Mouse (Mus musculus): ENCODE measurements around the gene Ets1.

The Ets1 gene

GRCm38 (mm10) chr9:32761326-32761725, 125.3 kb downstream of the Ets1 start:
- DNase-seq (ENCODE audit: low spot score in 2 of 2): no peak

GRCm38 (mm10) chr9:32764374-32764773, 128.4 kb downstream of the Ets1 start:
- no peak for DNase-seq (ENCODE audit: low spot score in 2 of 2)

GRCm38 (mm10) chr9:32765123-32765522, 129.1 kb downstream of the Ets1 start:
- no peak for DNase-seq (ENCODE audit: low spot score in 2 of 2)

- DNase-seq (ENCODE audit: low spot score in 2 of 2): no peak
Measured at GRCm38 (mm10) chr9:32778866-32779265, 142.8 kb downstream of the Ets1 start.

- no peak for DNase-seq (ENCODE audit: low spot score in 2 of 2)
Measured at GRCm38 (mm10) chr9:32782391-32783092, 146.5 kb downstream of the Ets1 start.

- DNase-seq (ENCODE audit: low spot score in 2 of 2): no peak
Measured at GRCm38 (mm10) chr9:32787091-32787490, 151.1 kb downstream of the Ets1 start.

GRCm38 (mm10) chr9:32787615-32788014, 151.6 kb downstream of the Ets1 start:
- no peak for DNase-seq (ENCODE audit: low spot score in 2 of 2)

GRCm38 (mm10) chr9:32789306-32789705, 153.3 kb downstream of the Ets1 start:
- no peak for DNase-seq (ENCODE audit: low spot score in 2 of 2)

- DNase-seq (ENCODE audit: low spot score in 2 of 2): no peak
Measured at GRCm38 (mm10) chr9:32791699-32792098, 155.7 kb downstream of the Ets1 start.

GRCm38 (mm10) chr9:32798171-32798570, 162.2 kb downstream of the Ets1 start:
- DNase-seq (ENCODE audit: low spot score in 2 of 2): no peak

- DNase-seq (ENCODE audit: low spot score in 2 of 2): no peak
Measured at GRCm38 (mm10) chr9:32806106-32806505, 170.1 kb downstream of the Ets1 start.
